Mouse (Mus musculus): ENCODE data around the gene Isl2.

- no peak for TF ChIP-seq CTCF (IDR thresholded peaks at IDR 0.05 in 2 of 3, conservative IDR thresholded peaks at IDR 0.05 in 1 of 3; ENCODE audit: control insufficient read depth in 1 of 3, insufficient read depth in 1 of 3, low read depth in 2 of 3, low read length in 3 of 3, poor library complexity in 1 of 3, severe bottlenecking in 1 of 3)
- TF ChIP-seq SMC3 (IDR thresholded peaks at IDR 0.05; ENCODE audit: low read depth, low read length), result no peak
- no peak for TF ChIP-seq MAX (IDR thresholded peaks at IDR 0.05; ENCODE audit: low read length)
- TF ChIP-seq USF1 (IDR thresholded peaks at IDR 0.05; ENCODE audit: low read depth, low read length), result no peak
- no peak for TF ChIP-seq EP300 (IDR thresholded peaks at IDR 0.05; ENCODE audit: low read depth in 1 of 2, low read length in 2 of 2)
- no peak for TF ChIP-seq USF2 (IDR thresholded peaks at IDR 0.05; ENCODE audit: borderline replicate concordance in 1 of 2, insufficient read depth in 1 of 2, low read depth in 1 of 2, low read length in 2 of 2)
- TF ChIP-seq RAD21 (IDR thresholded peaks at IDR 0.05; ENCODE audit: low read depth, low read length), result no peak
- no peak for TF ChIP-seq TBP (IDR thresholded peaks at IDR 0.05; ENCODE audit: low read depth, low read length)
- no peak for TF ChIP-seq NRF1 (IDR thresholded peaks at IDR 0.05; ENCODE audit: insufficient read depth, low read depth, low read length, poor library complexity, severe bottlenecking)
- TF ChIP-seq E2F4 (IDR thresholded peaks at IDR 0.05; ENCODE audit: borderline replicate concordance, low read depth, low read length), result no peak
- no peak for TF ChIP-seq POLR2A (IDR thresholded peaks at IDR 0.05; ENCODE audit: control insufficient read depth in 1 of 2, insufficient read depth in 1 of 2, low read depth in 1 of 2, low read length in 2 of 2, poor library complexity in 1 of 2)
- no peak for TF ChIP-seq UBTF (IDR thresholded peaks at IDR 0.05; ENCODE audit: borderline replicate concordance, insufficient read depth, low read depth, low read length)
These were observed 26.9 kb upstream of the Isl2 start for GRCm38 (mm10) chr9:55511521-55511993.
